Mouse (Mus musculus) left cerebral cortex, postnatal 10 days (tissue): ENCODE data around the gene Igf2bp3. TPM values are rescaled to one million over a fixed set of nuclear protein-coding genes. Genes with fewer than 3 reads are reported as not detected.
"Not testable (repeated sequence)": the region's sequence is repeated elsewhere in the genome, so short reads cannot be mapped to it uniquely, and the experiment has no call there.

Experiments
- DNase-seq, 2 experiments: peaks; one replicate each; pipeline ENCODE4 v3.0.0; 2021 to 2022; ENCODE audit warnings: low spot score in 2 of 2, mixed read lengths in 1 of 2; ENCODE audit errors: extremely low spot score in 1 of 2
- intact Hi-C: fragments of 180-260 bp; cut with DNase I; formaldehyde crosslinking; loops from one replicate; pipeline ENCODE4 v1.15.1; 2025
- total RNA-seq, 2 experiments: library from RNA; stranded (reverse); gene quantifications; 2 replicates each; pipeline ENCODE4 v1.2.3; 2021

Igf2bp3 gene
- 1 to 10 TPM; 1.2 TPM for total RNA-seq

- intact Hi-C loops = loop anchor here (5.0 to 10.0 kb wide), 2 partner anchors 180 to 1962 kb away; partner anchors contain the start of gene Gpnmb
- peak in 1 of 2 experiments; percentile 73 for DNase-seq
Observed at GRCm38 (mm10) chr6:49214928-49215747, at the start of gene Igf2bp3. Gene Igf2bp3, minus strand, starts transcription at chr6:49214957.

GRCm38 (mm10) chr6:49264446-49264845, 49.7 kb upstream of the Igf2bp3 start:
- intact Hi-C loops, DNase-seq: not testable (repeated sequence)

DNA sequence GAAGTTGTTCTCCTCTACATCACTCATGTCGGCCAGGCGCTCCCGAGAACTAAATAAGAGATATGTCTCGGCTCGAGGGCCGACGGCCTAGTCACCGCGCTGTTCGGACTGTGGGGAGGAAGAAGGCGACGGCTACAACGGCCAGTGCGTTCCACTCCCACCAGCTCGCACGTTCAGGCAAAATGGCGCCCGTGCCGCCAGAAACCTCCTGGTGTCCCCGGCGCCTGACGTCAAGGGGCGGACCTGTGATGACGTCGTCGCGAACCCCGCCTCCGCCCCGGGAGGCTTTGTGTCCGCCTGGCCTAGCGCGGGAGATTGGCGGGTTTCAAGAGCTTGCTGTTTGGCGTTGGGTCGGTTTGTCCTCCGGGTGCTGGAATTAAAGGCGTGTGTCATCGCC, 49.1 kb upstream of the Igf2bp3 start, which contains the start of gene Tra2a:
TSS of gene Tra2a (minus strand) at position 187 of the 397 bp plus-strand sequence.
- peak; percentile 94 to 97 for DNase-seq
- intact Hi-C loops = no loop called here

DNA sequence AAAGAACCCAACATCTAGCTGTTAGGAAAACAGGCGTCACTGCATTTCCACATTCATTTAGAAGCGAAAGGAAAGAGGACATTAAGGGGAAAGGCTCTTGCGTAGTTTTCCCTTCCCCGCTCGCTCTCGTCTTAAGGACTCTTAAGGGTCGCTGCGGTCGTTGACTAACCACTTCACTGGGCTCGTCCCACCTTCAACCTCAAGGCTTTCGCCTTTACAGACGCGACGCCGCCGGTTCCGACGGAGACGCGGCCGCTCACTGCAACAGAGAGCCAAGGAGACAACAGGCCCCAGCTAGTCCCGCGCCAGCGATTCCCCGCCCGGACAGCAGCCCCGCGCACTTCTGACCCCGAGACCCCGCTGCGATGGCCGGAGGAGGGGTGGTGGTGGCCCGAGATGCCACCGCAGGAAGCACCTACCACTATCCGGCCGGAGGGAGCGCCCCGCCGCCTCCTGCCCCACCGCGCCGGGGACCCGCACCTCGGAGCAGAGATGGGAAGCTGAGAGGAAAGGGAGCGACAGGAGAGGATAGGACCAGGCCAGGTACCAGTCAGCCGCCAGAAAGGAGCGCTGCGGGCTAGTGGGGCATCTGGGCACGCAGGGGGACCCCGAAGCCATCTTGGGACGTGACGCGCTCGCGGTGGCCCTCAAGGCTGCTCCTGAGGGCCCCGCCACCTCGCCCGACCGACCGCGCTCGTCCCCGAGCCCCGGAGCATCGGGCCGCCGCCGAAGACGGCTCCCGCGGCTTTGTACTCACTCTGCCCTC, 48.5 kb upstream of the Igf2bp3 start:
- intact Hi-C loops = no loop called here
- peak; percentile 12 to 68 for DNase-seq

- peak in 1 of 2 experiments; percentile 19 for DNase-seq
- intact Hi-C loops = no loop called here
Observed at GRCm38 (mm10) chr6:49262421-49262820, 47.7 kb upstream of the Igf2bp3 start.

DNA sequence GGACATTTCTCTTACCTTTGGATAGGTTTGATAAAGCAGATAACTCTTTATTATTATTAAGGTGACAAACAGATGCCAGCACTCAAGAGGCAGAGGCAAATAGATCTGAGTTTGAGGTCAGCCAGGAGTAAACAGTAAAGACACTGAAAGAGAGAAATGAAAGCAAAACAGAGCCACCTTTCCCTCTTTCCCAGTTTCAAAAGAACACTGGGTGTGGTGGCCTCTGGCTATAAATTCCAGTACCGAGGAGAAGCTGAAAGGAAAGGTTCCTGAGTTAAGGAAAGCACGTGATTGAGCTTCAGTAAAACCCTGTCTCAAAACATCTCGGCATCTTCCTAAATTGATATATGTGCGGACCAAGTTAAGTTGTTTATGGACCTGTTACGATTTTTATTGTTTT, 45.0 kb upstream of the Igf2bp3 start:
- no peak for DNase-seq
- intact Hi-C loops = no loop called here

DNA sequence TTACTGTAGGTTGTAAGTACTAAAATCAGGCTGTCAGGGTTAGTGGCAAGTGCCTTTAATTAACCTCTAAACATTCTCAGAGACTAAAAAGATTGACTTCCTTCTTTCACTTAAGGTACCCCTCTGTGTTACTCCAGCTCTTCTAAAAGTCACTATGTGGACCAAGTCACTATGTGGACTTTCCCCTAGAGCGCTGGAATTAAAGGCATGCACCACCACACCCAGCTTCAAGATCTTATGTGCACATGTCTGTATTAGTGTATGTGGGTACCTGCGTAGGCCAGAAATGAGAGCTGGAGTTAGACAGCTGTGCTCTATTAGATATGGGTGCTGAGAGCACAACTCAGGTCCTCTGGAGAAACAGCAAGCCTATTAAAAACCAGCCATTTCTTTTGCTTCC, 43.1 kb upstream of the Igf2bp3 start:
- intact Hi-C loops = no loop called here
- no peak for DNase-seq

GRCm38 (mm10) chr6:49252207-49252606, 37.5 kb upstream of the Igf2bp3 start:
- DNase-seq = no peak
- intact Hi-C loops = no loop called here

DNA sequence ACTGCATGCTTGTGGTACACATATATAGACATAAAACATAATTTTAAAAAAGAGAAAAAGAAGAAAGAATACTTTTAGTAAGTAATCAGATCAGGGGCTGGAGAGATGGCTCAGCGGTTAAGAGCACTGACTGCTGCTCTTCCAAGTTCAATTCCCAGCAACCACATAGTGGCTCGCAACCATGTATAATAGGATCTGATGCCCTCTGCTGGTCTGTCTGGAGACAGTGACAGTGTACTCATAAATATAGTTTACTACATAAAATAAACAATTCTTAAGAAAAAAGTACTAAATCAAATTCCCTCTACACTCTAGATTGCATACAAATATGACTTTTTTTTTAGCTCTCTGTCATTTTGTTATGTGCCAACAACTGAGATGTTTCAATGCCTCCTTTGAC, 36.4 kb upstream of the Igf2bp3 start:
- DNase-seq = no peak
- intact Hi-C loops = no loop called here

DNA sequence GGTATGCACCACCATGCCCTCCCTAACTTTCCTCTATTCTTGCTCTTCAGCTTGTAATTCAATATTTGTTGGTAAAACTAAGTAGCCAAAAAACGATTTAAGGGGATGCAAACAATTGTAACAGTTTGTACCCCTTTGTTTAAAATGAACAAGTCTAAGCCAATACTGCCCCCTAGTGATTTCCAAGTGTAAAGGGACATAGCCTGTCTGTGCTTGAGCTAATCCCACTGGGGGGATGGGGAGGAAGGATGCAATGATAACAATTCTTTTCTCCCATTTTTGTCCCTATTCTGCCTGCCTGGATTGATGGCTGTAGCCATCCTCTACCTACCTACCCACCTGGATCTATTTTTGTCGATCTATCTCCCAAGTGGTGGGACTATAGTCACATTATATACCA, 32.5 kb upstream of the Igf2bp3 start:
- intact Hi-C loops = no loop called here
- no peak for DNase-seq

GRCm38 (mm10) chr6:49242331-49242730, 27.6 kb upstream of the Igf2bp3 start:
- intact Hi-C loops = no loop called here
- DNase-seq = no peak

GRCm38 (mm10) chr6:49241562-49241961, 26.8 kb upstream of the Igf2bp3 start:
- intact Hi-C loops = no loop called here

GRCm38 (mm10) chr6:49236331-49236730, 21.6 kb upstream of the Igf2bp3 start:
- DNase-seq = peak; percentile 100
- intact Hi-C loops = no loop called here

More at GRCm38 (mm10) chr6:49241562-49241961, 26.8 kb upstream of the Igf2bp3 start:
- DNase-seq = no peak

DNA sequence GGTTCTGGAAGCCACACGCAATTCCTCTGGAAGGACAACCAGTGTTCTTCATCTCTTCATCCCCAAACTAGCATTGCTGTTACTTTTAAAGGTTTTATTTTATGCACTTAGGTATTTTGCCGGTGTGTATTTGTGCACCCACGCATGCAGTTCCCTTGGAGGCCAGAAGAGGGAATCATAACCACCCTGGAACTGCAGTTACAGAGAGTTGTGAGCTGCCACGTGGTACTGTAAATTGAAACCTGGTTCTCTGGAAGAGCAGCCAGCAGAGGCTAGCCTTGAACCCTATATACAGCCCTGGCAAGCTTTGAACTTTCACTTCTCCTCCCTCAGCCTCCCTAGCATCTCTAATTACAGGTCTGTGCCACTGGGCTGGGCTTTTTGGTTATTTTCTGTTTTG, 18.6 kb upstream of the Igf2bp3 start:
- no peak for DNase-seq
- intact Hi-C loops = no loop called here

- DNase-seq = no peak
- intact Hi-C loops = loop anchor here (5.0 kb wide), 1 partner anchor 169 kb away; the partner anchor contains the start of gene Stk31
Observed at GRCm38 (mm10) chr6:49228126-49228679, 13.4 kb upstream of the Igf2bp3 start.

DNA sequence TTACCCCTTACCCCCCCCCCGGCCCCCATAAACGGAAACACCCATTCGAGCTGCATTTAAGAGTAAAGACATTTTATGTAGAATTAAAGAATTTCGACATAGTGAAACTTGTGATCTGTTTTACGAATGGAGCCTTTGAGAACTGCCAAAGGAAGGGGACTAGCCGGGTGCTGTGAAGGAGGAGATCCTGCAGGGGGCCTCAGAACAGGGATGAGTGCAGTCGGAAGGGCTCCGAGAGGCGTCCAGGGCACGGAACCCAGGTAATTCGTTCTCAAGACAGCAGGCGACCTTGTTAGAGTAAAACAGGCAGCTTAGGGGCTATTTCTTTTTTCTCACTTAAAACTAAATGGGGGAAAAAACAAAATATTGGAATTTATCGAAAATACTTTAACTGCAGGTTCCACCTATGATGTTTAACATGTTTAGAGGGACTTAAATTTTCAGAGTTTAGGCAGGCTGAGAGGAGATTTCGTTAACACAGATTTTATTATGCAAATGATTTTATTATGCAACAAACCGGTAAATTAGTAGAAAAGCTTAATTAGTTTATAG, 12.5 kb upstream of the Igf2bp3 start:
- DNase-seq = no peak
- intact Hi-C loops = loop anchor here (5.0 kb wide), 1 partner anchor 170 kb away; the partner anchor contains the start of gene Stk31

- DNase-seq = no peak
- intact Hi-C loops = loop anchor here (5.0 kb wide), 1 partner anchor 172 kb away; the partner anchor contains the start of gene Stk31
Observed at GRCm38 (mm10) chr6:49225728-49226123, 11.0 kb upstream of the Igf2bp3 start.

- intact Hi-C loops = loop anchor here (5.0 kb wide), 1 partner anchor 172 kb away; the partner anchor contains the start of gene Stk31
- no peak for DNase-seq
Observed at GRCm38 (mm10) chr6:49224923-49225727, 10.4 kb upstream of the Igf2bp3 start.
